ENCODE assay signal across 9 mouse cellular contexts in genomic region chr8:116946268-116946838, GRCm38 (mm10). TPM values are rescaled to one million over a fixed set of nuclear protein-coding genes. Genes with fewer than 3 reads are reported as not detected.
A peak's percentile ranks its signal among the peaks of the same experiment; 100 is the strongest.
DNase-seq lines count a peak whose midpoint lies in the region; ATAC-seq and TF ChIP-seq lines count a peak whose summit lies in the region.
"Had no signal": no experiment of that assay in that cellular context is flagged by ENCODE, and none has a peak within 500 bp of the region (broad histone marks: within the 10 kb centered on the region; RNA-seq: fewer than 3 reads in every experiment).

No protein-coding gene starts in this region.

- ATAC-seq in forebrain, postnatal 0 days: no peak
- no peak for ATAC-seq in forebrain, embryonic 15.5 days (replicated peaks)

- no peaks in the 10 kb centered on the region for H3K27me3 ChIP-seq in heart, adult 2 months (ENCODE audit: control insufficient read depth, insufficient read depth, low read length)
- no peaks in the 10 kb centered on the region for H3K27me3 ChIP-seq in forebrain, postnatal 0 days (ENCODE audit: insufficient read depth, low read length)
- no peaks in the 10 kb centered on the region for H3K27me3 ChIP-seq in forebrain, embryonic 15.5 days
- H3K27me3 ChIP-seq: embryonic facial prominence, embryonic 15.5 days; midbrain, embryonic 12.5 days had no signal

- no peak overlapping the region for H3K4me2 ChIP-seq in forebrain, postnatal 0 days (ENCODE audit: low read depth)
- no peak overlapping the region for H3K4me2 ChIP-seq in forebrain, embryonic 15.5 days (replicated peaks)
- H3K4me2 ChIP-seq: embryonic facial prominence, embryonic 15.5 days; midbrain, embryonic 12.5 days had no signal

- H3K36me3 ChIP-seq in heart, adult 2 months (ENCODE audit: control insufficient read depth, insufficient read depth, low read length): no peaks in the 10 kb centered on the region
- H3K36me3 ChIP-seq in forebrain, postnatal 0 days (ENCODE audit: insufficient read depth): no peaks in the 10 kb centered on the region
- no peaks in the 10 kb centered on the region for H3K36me3 ChIP-seq in forebrain, embryonic 15.5 days
- H3K36me3 ChIP-seq: embryonic facial prominence, embryonic 15.5 days; midbrain, embryonic 12.5 days had no signal

- H3K4me3 ChIP-seq in heart, adult 2 months: peak overlapping the region; percentile 54
- H3K4me3 ChIP-seq in forebrain, postnatal 0 days (ENCODE audit: low read depth, low read length): no peak overlapping the region
- no peak overlapping the region for H3K4me3 ChIP-seq in forebrain, embryonic 15.5 days
- H3K4me3 ChIP-seq: embryonic facial prominence, embryonic 15.5 days; midbrain, embryonic 12.5 days had no signal

- H3K27ac ChIP-seq in heart, adult 2 months: peak overlapping the region; percentile 72
- no peak overlapping the region for H3K27ac ChIP-seq in forebrain, postnatal 0 days (ENCODE audit: low read depth, low read length)
- H3K27ac ChIP-seq in forebrain, embryonic 15.5 days (replicated peaks): no peak overlapping the region
- H3K27ac ChIP-seq: embryonic facial prominence, embryonic 15.5 days; midbrain, embryonic 12.5 days had no signal

- peak overlapping the region; percentile 60 for H3K9ac ChIP-seq in heart, adult 2 months (ENCODE audit: low read depth, low read length)
- no peak overlapping the region for H3K9ac ChIP-seq in forebrain, postnatal 0 days
- H3K9ac ChIP-seq in forebrain, embryonic 15.5 days (replicated peaks): no peak overlapping the region
- H3K9ac ChIP-seq: embryonic facial prominence, embryonic 15.5 days; midbrain, embryonic 12.5 days had no signal

- DNase-seq in A20 (ENCODE audit: low read depth, low spot score): peak; percentile 77
- DNase-seq in B cell, adult 2 months: peak; percentile 35 to 38
- peak; percentile 63 to 67 for DNase-seq in heart, adult 2 months
- DNase-seq in left cerebral cortex, postnatal 36 days (ENCODE audit: low spot score in 2 of 2): peak; percentile 67 to 68
- DNase-seq in right cerebral cortex, postnatal 14 days: peak; percentile 31
- no peak for DNase-seq in forebrain, postnatal 0 days

- no peak for TF ChIP-seq CTCF in heart, adult 2 months (IDR thresholded peaks at IDR 0.05)
- no peak for TF ChIP-seq CTCF in forebrain, postnatal 0 days (IDR thresholded peaks at IDR 0.05; ENCODE audit: low read depth)

- intact Hi-C loops in heart, adult 2 months (cut with DNase I): no loop called here
- intact Hi-C loops in left cerebral cortex, postnatal 36 days (cut with DNase I): no loop called here

- peaks cover 8% of the 10 kb centered on the region for H3K4me1 ChIP-seq in heart, adult 2 months (ENCODE audit: control insufficient read depth, insufficient read depth, low read length)
- peaks cover 16% of the 10 kb centered on the region for H3K4me1 ChIP-seq in forebrain, postnatal 0 days (ENCODE audit: insufficient read depth)
- peaks cover 10% of the 10 kb centered on the region for H3K4me1 ChIP-seq in forebrain, embryonic 15.5 days

- TF ChIP-seq EP300 in heart, adult 2 months (IDR thresholded peaks at IDR 0.05; ENCODE audit: insufficient read depth, low read depth, low read length): no peak

- TF ChIP-seq POLR2A in heart, adult 2 months (IDR thresholded peaks at IDR 0.05; ENCODE audit: insufficient read depth, low read depth, low read length): peak; percentile 51; the same call in 1 of the 2 replicates

- WGBS in heart, adult 2 months: 5% methylated on average over 21 of the region's 21 CpGs
- 84% methylated on average over 21 of the region's 21 CpGs for WGBS in forebrain, postnatal 0 days
- 84% methylated on average over 21 of the region's 21 CpGs for WGBS in forebrain, embryonic 15.5 days

- peaks cover 4% of the 10 kb centered on the region for H3K79me2 ChIP-seq in heart, adult 2 months (replicated peaks; ENCODE audit: control insufficient read depth, insufficient read depth, low read length)

- H3K9me3 ChIP-seq in forebrain, postnatal 0 days (ENCODE audit: low read length): no peaks in the 10 kb centered on the region
- no peaks in the 10 kb centered on the region for H3K9me3 ChIP-seq in forebrain, embryonic 15.5 days
- H3K9me3 ChIP-seq: embryonic facial prominence, embryonic 15.5 days; midbrain, embryonic 12.5 days had no signal

RNA-seq across cellular contexts. Expression of gene Atmin, which starts 3.2 kb away (rescaled TPM):
- total RNA-seq in heart, adult 2 months (2021): 10 to 100 TPM; 14.4 to 16.5 TPM
- polyA plus RNA-seq in heart, adult 2 months (2012; rRNA removed): 9.3 and 14.5 TPM in 2 replicates
- total RNA-seq in left cerebral cortex, postnatal 36 days (2021): 10 to 100 TPM; 63.3 to 66.0 TPM
- total RNA-seq in forebrain, postnatal 0 days (2014; rRNA removed): 24.9 and 39.4 TPM in 2 replicates
- 15.1 and 18.8 TPM in 2 replicates for polyA plus RNA-seq in forebrain, postnatal 0 days (2015; fragmentation: Nextera tagmentation; extraction: Ambion mirVana)
- 16.7 and 17.3 TPM in 2 replicates for polyA plus RNA-seq in forebrain, embryonic 15.5 days (2015; fragmentation: Nextera tagmentation; extraction: Ambion mirVana)

RNA-seq across cellular contexts. Expression of gene Cenpn, which starts 24.8 kb away (rescaled TPM):
- total RNA-seq in heart, adult 2 months (2021): under 1 TPM; 0.37 to 0.89 TPM
- 0.74 and 1.3 TPM in 2 replicates for polyA plus RNA-seq in heart, adult 2 months (2012; rRNA removed)
- total RNA-seq in left cerebral cortex, postnatal 36 days (2021): 1 to 10 TPM; 1.1 to 1.5 TPM
- 3.6 and 5.2 TPM in 2 replicates for total RNA-seq in forebrain, postnatal 0 days (2014; rRNA removed)
- polyA plus RNA-seq in forebrain, postnatal 0 days (2015; fragmentation: Nextera tagmentation; extraction: Ambion mirVana): 4.7 and 5.9 TPM in 2 replicates
- polyA plus RNA-seq in forebrain, embryonic 15.5 days (2015; fragmentation: Nextera tagmentation; extraction: Ambion mirVana): 17.1 and 17.8 TPM in 2 replicates

RNA-seq across cellular contexts. Expression of gene Cmc2, which starts 25.1 kb away (rescaled TPM):
- 10 to 100 TPM; 65.8 to 79.2 TPM for total RNA-seq in heart, adult 2 months (2021)
- polyA plus RNA-seq in heart, adult 2 months (2012; rRNA removed): 30.0 and 46.1 TPM in 2 replicates
- 10 to 100 TPM; 19.6 to 20.8 TPM for total RNA-seq in left cerebral cortex, postnatal 36 days (2021)
- 6.9 and 9.5 TPM in 2 replicates for total RNA-seq in forebrain, postnatal 0 days (2014; rRNA removed)
- 26.8 and 27.9 TPM in 2 replicates for polyA plus RNA-seq in forebrain, postnatal 0 days (2015; fragmentation: Nextera tagmentation; extraction: Ambion mirVana)
- polyA plus RNA-seq in forebrain, embryonic 15.5 days (2015; fragmentation: Nextera tagmentation; extraction: Ambion mirVana): 40.7 and 41.2 TPM in 2 replicates

RNA-seq across cellular contexts. Expression of gene 1700030J22Rik, which starts 32.4 kb away (rescaled TPM):
- total RNA-seq in heart, adult 2 months (2021): under 1 TPM; 0.44 to 0.68 TPM
- 0.35 and 0.41 TPM in 2 replicates for polyA plus RNA-seq in heart, adult 2 months (2012; rRNA removed)
- 10 to 100 TPM; 13.5 TPM for total RNA-seq in left cerebral cortex, postnatal 36 days (2021)
- 7.8 and 7.9 TPM in 2 replicates for total RNA-seq in forebrain, postnatal 0 days (2014; rRNA removed)
- polyA plus RNA-seq in forebrain, postnatal 0 days (2015; fragmentation: Nextera tagmentation; extraction: Ambion mirVana): 4.3 and 6.5 TPM in 2 replicates
- 5.1 and 5.9 TPM in 2 replicates for polyA plus RNA-seq in forebrain, embryonic 15.5 days (2015; fragmentation: Nextera tagmentation; extraction: Ambion mirVana)

RNA-seq across cellular contexts. Expression of gene Gcsh, which starts 47.0 kb away (rescaled TPM):
- 10 to 100 TPM; 51.2 to 55.1 TPM for total RNA-seq in heart, adult 2 months (2021)
- polyA plus RNA-seq in heart, adult 2 months (2012; rRNA removed): 34.8 and 63.6 TPM in 2 replicates
- total RNA-seq in left cerebral cortex, postnatal 36 days (2021): 10 to 100 TPM; 33.2 to 43.7 TPM
- total RNA-seq in forebrain, postnatal 0 days (2014; rRNA removed): 50.2 and 58.5 TPM in 2 replicates
- polyA plus RNA-seq in forebrain, postnatal 0 days (2015; fragmentation: Nextera tagmentation; extraction: Ambion mirVana): 87.0 and 92.0 TPM in 2 replicates
- polyA plus RNA-seq in forebrain, embryonic 15.5 days (2015; fragmentation: Nextera tagmentation; extraction: Ambion mirVana): 78.3 and 83.0 TPM in 2 replicates
